Mouse (Mus musculus) left cerebral cortex, postnatal 14 days (tissue): ENCODE data around the gene Zmym1. TPM values are rescaled to one million over a fixed set of nuclear protein-coding genes. Genes with fewer than 3 reads are reported as not detected.
"Not testable (repeated sequence)": the region's sequence is repeated elsewhere in the genome, so short reads cannot be mapped to it uniquely, and the experiment has no call there.

Source experiments
- DNase-seq, 2 experiments: peaks; one replicate each; pipeline ENCODE4 v3.0.0; 2021 to 2022; ENCODE audit warnings: low spot score in 2 of 2, mixed read lengths in 1 of 2
- intact Hi-C: fragments of 180-260 bp; cut with DNase I; formaldehyde crosslinking; loops from one replicate; pipeline ENCODE4 v1.15.1; 2025
- total RNA-seq, 2 experiments: library from RNA; stranded (reverse); gene quantifications; 2 replicates each; pipeline ENCODE4 v1.2.3; 2021

The Zmym1 gene
- total RNA-seq, 2 experiments from 2014 or later: 12.4 to 13.8 TPM

GRCm38 (mm10) chr4:127037908-127038827 is 22.8 kb downstream of the Zmym1 start:
- intact Hi-C loops: loop anchor here (10.0 kb wide), 1 partner anchor 207 kb away; the partner anchor contains the start of gene Smim12
- DNase-seq: no peak

- DNase-seq: no peak
- intact Hi-C loops: loop anchor here (10.0 kb wide), 1 partner anchor 208 kb away; the partner anchor contains the start of gene Smim12
Observed at GRCm38 (mm10) chr4:127037158-127037557, 23.8 kb downstream of the Zmym1 start.

- peak in 1 of 2 experiments; percentile 36 for DNase-seq
- intact Hi-C loops: no loop called here
Observed at GRCm38 (mm10) chr4:127027228-127028190, 33.4 kb downstream of the Zmym1 start.

GRCm38 (mm10) chr4:127026826-127027225 is 34.1 kb downstream of the Zmym1 start:
- intact Hi-C loops: no loop called here

GRCm38 (mm10) chr4:127024240-127024639 is 36.7 kb downstream of the Zmym1 start:
- intact Hi-C loops: no loop called here
- DNase-seq: no peak

More at GRCm38 (mm10) chr4:127026826-127027225, 34.1 kb downstream of the Zmym1 start:
- DNase-seq: no peak

- intact Hi-C loops: no loop called here
Observed at GRCm38 (mm10) chr4:127023201-127023600, 37.8 kb downstream of the Zmym1 start.

GRCm38 (mm10) chr4:127021989-127022626 is 38.8 kb downstream of the Zmym1 start:
- intact Hi-C loops: no loop called here
- peak; percentile 86 to 88 for DNase-seq

More at GRCm38 (mm10) chr4:127023201-127023600, 37.8 kb downstream of the Zmym1 start:
- no peak for DNase-seq

GRCm38 (mm10) chr4:127021151-127021945 is 39.6 kb downstream of the Zmym1 start, which contains the start of gene Sfpq:
TSS of gene Sfpq (plus strand) at chr4:127021324.
- intact Hi-C loops: no loop called here
- peak; percentile 100 for DNase-seq

GRCm38 (mm10) chr4:127020411-127021150 is 40.4 kb downstream of the Zmym1 start:
- intact Hi-C loops: no loop called here
- no peak for DNase-seq

GRCm38 (mm10) chr4:127016366-127016765 is 44.6 kb downstream of the Zmym1 start:
- no peak for DNase-seq
- intact Hi-C loops: loop anchor here (5.0 kb wide), 1 partner anchor 49 kb away; the partner anchor contains the start of gene Zmym4

GRCm38 (mm10) chr4:127015294-127015993 is 45.5 kb downstream of the Zmym1 start:
- intact Hi-C loops: loop anchor here (5.0 kb wide), 1 partner anchor 48 kb away; the partner anchor contains the start of gene Zmym4
- DNase-seq: peak; percentile 87 to 90

- peak; percentile 78 to 87 for DNase-seq
- intact Hi-C loops: no loop called here
Observed at GRCm38 (mm10) chr4:127005113-127005936, 55.6 kb downstream of the Zmym1 start.

- DNase-seq: no peak
Observed at GRCm38 (mm10) chr4:127004384-127004783, 56.6 kb downstream of the Zmym1 start.

GRCm38 (mm10) chr4:127000601-127001105 is 60.3 kb downstream of the Zmym1 start:
- intact Hi-C loops: no loop called here
- DNase-seq: no peak

More at GRCm38 (mm10) chr4:127004384-127004783, 56.6 kb downstream of the Zmym1 start:
- intact Hi-C loops: no loop called here

- intact Hi-C loops, DNase-seq: not testable (repeated sequence)
Observed at GRCm38 (mm10) chr4:126999372-126999771, 61.6 kb downstream of the Zmym1 start.
